Mouse (Mus musculus): ENCODE measurements around the gene Serpina1f. TPM values are rescaled to one million over a fixed set of nuclear protein-coding genes. Genes with fewer than 3 reads are reported as not detected.
"Not testable (repeated sequence)": the region's sequence is repeated elsewhere in the genome, so short reads cannot be mapped to it uniquely, and the experiment has no call there.

The Serpina1f gene
- polyA plus RNA-seq, 1 experiment from 2014 or later, result not detected

- Histone ChIP-seq H3K4me3 (ENCODE audit: low read depth, low read length) (no peak overlapping the region), H3K4me1 (ENCODE audit: control insufficient read depth, insufficient read depth, low read length) (no peaks in the 10 kb centered on the region), H3K36me3 (ENCODE audit: control insufficient read depth, insufficient read depth, low read length) (no peaks in the 10 kb centered on the region), H3K27me3 (replicated peaks; ENCODE audit: control insufficient read depth, insufficient read depth, low read length) (no peaks in the 10 kb centered on the region), H3K27ac (ENCODE audit: low read depth, low read length) (no peak overlapping the region), H3K9me3 (replicated peaks; ENCODE audit: control insufficient read depth, low read length) (no peaks in the 10 kb centered on the region), H3K4me2 (ENCODE audit: low read length) (no peak overlapping the region), H3K9ac (ENCODE audit: low read length) (no peak overlapping the region)
- DNase-seq (ENCODE audit: low spot score), result no peak
- 70% methylated on average over 3 of the region's 3 CpGs for WGBS
- ATAC-seq, result no peak
Measured at GRCm38 (mm10) chr12:103688221-103688814, 7.0 kb downstream of the Serpina1f start.

- WGBS, result 92% methylated on average over 7 of the region's 7 CpGs
Measured at GRCm38 (mm10) chr12:103687021-103687420, 8.3 kb downstream of the Serpina1f start.

DNA sequence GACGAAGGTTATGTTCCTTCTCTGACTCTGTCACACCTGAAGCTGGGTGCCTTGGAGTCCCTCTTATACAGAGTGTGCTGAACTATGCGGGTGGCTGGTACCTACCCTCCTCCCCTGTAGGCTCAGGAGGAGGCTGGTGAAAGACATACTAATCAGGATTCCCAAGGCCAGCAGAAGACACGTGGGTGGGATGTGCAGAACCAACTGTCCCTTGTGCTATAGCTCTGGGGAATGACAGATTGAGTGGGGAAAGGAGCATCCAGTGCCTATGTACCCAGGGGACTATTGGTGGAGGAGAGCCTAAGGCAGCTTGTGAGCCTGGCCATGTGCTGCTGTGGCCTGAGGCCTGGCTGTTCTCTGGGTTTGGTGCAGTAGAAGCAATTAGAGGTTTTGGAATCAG, 9.3 kb downstream of the Serpina1f start:
- Histone ChIP-seq H3K4me1 (ENCODE audit: control insufficient read depth, insufficient read depth, low read length) (no peaks in the 10 kb centered on the region), H3K4me2 (ENCODE audit: low read length) (no peak overlapping the region), H3K9me3 (replicated peaks; ENCODE audit: control insufficient read depth, low read length) (no peaks in the 10 kb centered on the region), H3K4me3 (ENCODE audit: low read depth, low read length) (no peak overlapping the region), H3K27me3 (replicated peaks; ENCODE audit: control insufficient read depth, insufficient read depth, low read length) (no peaks in the 10 kb centered on the region), H3K36me3 (ENCODE audit: control insufficient read depth, insufficient read depth, low read length) (no peaks in the 10 kb centered on the region), H3K27ac (ENCODE audit: low read depth, low read length) (no peak overlapping the region), H3K9ac (ENCODE audit: low read length) (no peak overlapping the region)
- ATAC-seq, result no peak
- no peak for DNase-seq (ENCODE audit: low spot score)
- 81% methylated on average over 3 of the region's 3 CpGs for WGBS

More at GRCm38 (mm10) chr12:103687021-103687420, 8.3 kb downstream of the Serpina1f start:
- no peak overlapping the region for H3K4me2 ChIP-seq (ENCODE audit: low read length)
- no peaks in the 10 kb centered on the region for H3K27me3 ChIP-seq (replicated peaks; ENCODE audit: control insufficient read depth, insufficient read depth, low read length)
- H3K27ac ChIP-seq (ENCODE audit: low read depth, low read length), result no peak overlapping the region
- no peak for ATAC-seq
- DNase-seq (ENCODE audit: low spot score), result no peak
- H3K36me3 ChIP-seq (ENCODE audit: control insufficient read depth, insufficient read depth, low read length), result no peaks in the 10 kb centered on the region
- no peaks in the 10 kb centered on the region for H3K4me1 ChIP-seq (ENCODE audit: control insufficient read depth, insufficient read depth, low read length)
- H3K9me3 ChIP-seq (replicated peaks; ENCODE audit: control insufficient read depth, low read length), result no peaks in the 10 kb centered on the region
- H3K9ac ChIP-seq (ENCODE audit: low read length), result no peak overlapping the region
- H3K4me3 ChIP-seq (ENCODE audit: low read depth, low read length), result no peak overlapping the region

GRCm38 (mm10) chr12:103685386-103685785, 9.9 kb downstream of the Serpina1f start:
- DNase-seq (ENCODE audit: low spot score) (no peak), ATAC-seq (no peak)
- Histone ChIP-seq H3K9ac (ENCODE audit: low read length) (no peak overlapping the region), H3K36me3 (ENCODE audit: control insufficient read depth, insufficient read depth, low read length) (no peaks in the 10 kb centered on the region), H3K27ac (ENCODE audit: low read depth, low read length) (no peak overlapping the region), H3K4me2 (ENCODE audit: low read length) (no peak overlapping the region), H3K4me1 (ENCODE audit: control insufficient read depth, insufficient read depth, low read length) (no peaks in the 10 kb centered on the region), H3K9me3 (replicated peaks; ENCODE audit: control insufficient read depth, low read length) (no peaks in the 10 kb centered on the region), H3K4me3 (ENCODE audit: low read depth, low read length) (no peak overlapping the region), H3K27me3 (replicated peaks; ENCODE audit: control insufficient read depth, insufficient read depth, low read length) (no peaks in the 10 kb centered on the region)
- 81% methylated on average over 3 of the region's 3 CpGs for whole genome bisulfite sequencing

DNA sequence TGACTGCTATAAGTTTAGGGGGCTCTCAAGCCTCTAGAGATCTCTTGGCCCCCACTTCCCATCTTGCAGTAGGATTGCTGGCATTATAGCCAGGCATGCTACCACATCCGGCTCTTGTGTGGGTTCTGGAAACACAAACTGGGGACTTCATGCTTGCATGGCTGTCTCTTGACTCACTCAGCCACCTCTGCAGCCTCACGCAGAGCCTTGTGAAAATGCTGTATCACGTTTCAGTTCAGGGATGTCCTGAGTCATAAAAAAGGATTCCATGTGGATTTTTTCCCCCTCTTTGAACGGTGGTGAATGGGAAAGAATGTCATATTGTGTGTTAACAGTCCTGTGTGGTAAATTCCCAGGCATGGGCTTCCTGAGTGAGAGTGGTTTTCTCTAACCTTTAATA, 11.6 kb downstream of the Serpina1f start:
- Histone ChIP-seq H3K9me3 (replicated peaks; ENCODE audit: control insufficient read depth, low read length) (no peaks in the 10 kb centered on the region), H3K36me3 (ENCODE audit: control insufficient read depth, insufficient read depth, low read length) (no peaks in the 10 kb centered on the region), H3K27ac (ENCODE audit: low read depth, low read length) (no peak overlapping the region), H3K9ac (ENCODE audit: low read length) (no peak overlapping the region), H3K27me3 (replicated peaks; ENCODE audit: control insufficient read depth, insufficient read depth, low read length) (no peaks in the 10 kb centered on the region), H3K4me2 (ENCODE audit: low read length) (no peak overlapping the region), H3K4me3 (ENCODE audit: low read depth, low read length) (no peak overlapping the region), H3K4me1 (ENCODE audit: control insufficient read depth, insufficient read depth, low read length) (no peaks in the 10 kb centered on the region)
- WGBS, result 71% methylated on average over 4 of the region's 4 CpGs
- DNase-seq (ENCODE audit: low spot score) (no peak), ATAC-seq (no peak)

GRCm38 (mm10) chr12:103681739-103682138, 13.6 kb downstream of the Serpina1f start:
- Histone ChIP-seq H3K27me3 (replicated peaks; ENCODE audit: control insufficient read depth, insufficient read depth, low read length) (no peaks in the 10 kb centered on the region), H3K4me1 (ENCODE audit: control insufficient read depth, insufficient read depth, low read length) (no peaks in the 10 kb centered on the region), H3K9me3 (replicated peaks; ENCODE audit: control insufficient read depth, low read length) (no peaks in the 10 kb centered on the region), H3K9ac (ENCODE audit: low read length) (no peak overlapping the region), H3K27ac (ENCODE audit: low read depth, low read length) (no peak overlapping the region), H3K4me3 (ENCODE audit: low read depth, low read length) (no peak overlapping the region), H3K36me3 (ENCODE audit: control insufficient read depth, insufficient read depth, low read length) (no peaks in the 10 kb centered on the region), H3K4me2 (ENCODE audit: low read length) (no peak overlapping the region)
- ATAC-seq, result no peak
- WGBS, result 81% methylated on average over 2 of the region's 2 CpGs
- no peak for DNase-seq (ENCODE audit: low spot score)

GRCm38 (mm10) chr12:103681169-103681568, 14.2 kb downstream of the Serpina1f start:
- H3K9ac ChIP-seq (ENCODE audit: low read length), result no peak overlapping the region
- H3K4me1 ChIP-seq (ENCODE audit: control insufficient read depth, insufficient read depth, low read length), result no peaks in the 10 kb centered on the region
- H3K27ac ChIP-seq (ENCODE audit: low read depth, low read length), result no peak overlapping the region
- H3K4me2 ChIP-seq (ENCODE audit: low read length), result no peak overlapping the region
- WGBS, result 75% methylated on average over 2 of the region's 2 CpGs
- no peaks in the 10 kb centered on the region for H3K27me3 ChIP-seq (replicated peaks; ENCODE audit: control insufficient read depth, insufficient read depth, low read length)
- H3K9me3 ChIP-seq (replicated peaks; ENCODE audit: control insufficient read depth, low read length), result no peaks in the 10 kb centered on the region
- DNase-seq (ENCODE audit: low spot score) (no peak), ATAC-seq (no peak)
- no peak overlapping the region for H3K4me3 ChIP-seq (ENCODE audit: low read depth, low read length)
- H3K36me3 ChIP-seq (ENCODE audit: control insufficient read depth, insufficient read depth, low read length), result no peaks in the 10 kb centered on the region

DNA sequence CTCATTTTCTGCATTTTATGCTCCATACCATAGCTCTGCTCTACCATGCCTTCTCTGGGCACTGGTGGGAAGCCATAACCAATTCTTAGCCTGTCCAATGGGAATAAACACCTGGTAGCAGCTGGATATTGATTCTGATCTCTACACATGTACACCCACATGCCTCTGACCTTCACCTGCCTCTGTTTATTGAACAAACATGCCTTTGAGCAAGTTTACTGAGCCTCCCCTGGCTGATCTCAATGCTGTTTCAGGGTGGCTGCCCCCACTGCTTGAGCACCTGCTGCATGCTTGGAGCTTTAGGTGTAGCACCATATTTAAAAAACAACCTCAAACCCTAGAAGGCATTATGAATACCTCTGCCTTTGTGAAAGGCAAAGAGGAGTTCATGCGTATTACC, 15.5 kb downstream of the Serpina1f start:
- not testable (repeated sequence) for H3K4me1 ChIP-seq (ENCODE audit: control insufficient read depth, insufficient read depth, low read length); H3K4me2 ChIP-seq (ENCODE audit: low read length); H3K4me3 ChIP-seq (ENCODE audit: low read depth, low read length); H3K9ac ChIP-seq (ENCODE audit: low read length); H3K27me3 ChIP-seq (replicated peaks; ENCODE audit: control insufficient read depth, insufficient read depth, low read length); H3K9me3 ChIP-seq (replicated peaks; ENCODE audit: control insufficient read depth, low read length); DNase-seq (ENCODE audit: low spot score); ATAC-seq; H3K36me3 ChIP-seq (ENCODE audit: control insufficient read depth, insufficient read depth, low read length); H3K27ac ChIP-seq (ENCODE audit: low read depth, low read length)
- 97% methylated on average over 1 of the region's 1 CpGs for WGBS

DNA sequence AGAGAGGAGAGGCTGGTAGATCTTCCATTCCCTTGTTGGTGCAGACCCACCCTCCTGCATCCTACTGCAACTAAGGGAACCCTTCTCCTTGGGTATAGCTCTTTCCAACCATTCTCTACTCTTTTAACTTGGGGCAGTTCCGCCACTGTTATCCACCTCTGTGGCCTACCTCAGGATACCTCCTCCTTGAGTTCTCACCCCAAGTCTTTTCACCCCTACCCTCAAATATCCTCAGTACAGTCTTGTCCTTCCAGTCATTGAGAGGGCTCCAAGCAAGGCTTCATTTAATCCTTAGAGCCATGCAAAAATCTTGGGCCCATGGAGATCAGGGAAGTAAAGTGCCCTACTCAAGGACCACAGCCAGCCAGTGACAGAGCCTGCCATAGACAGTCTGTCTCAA, 19.3 kb downstream of the Serpina1f start, which contains the start of gene Serpina16:
TSS of gene Serpina16 (minus strand) at position 101 of the 400 bp plus-strand sequence.
- Histone ChIP-seq H3K36me3 (ENCODE audit: control insufficient read depth, insufficient read depth, low read length) (no peaks in the 10 kb centered on the region), H3K4me2 (ENCODE audit: low read length) (no peak within 1 kb of the TSS), H3K9me3 (replicated peaks; ENCODE audit: control insufficient read depth, low read length) (no peaks in the 10 kb centered on the region), H3K27me3 (replicated peaks; ENCODE audit: control insufficient read depth, insufficient read depth, low read length) (no peaks in the 10 kb centered on the region), H3K4me3 (ENCODE audit: low read depth, low read length) (no peak within 1 kb of the TSS), H3K9ac (ENCODE audit: low read length) (no peak within 1 kb of the TSS), H3K4me1 (ENCODE audit: control insufficient read depth, insufficient read depth, low read length) (no peaks in the 10 kb centered on the region), H3K27ac (ENCODE audit: low read depth, low read length) (no peak within 1 kb of the TSS)
- DNase-seq (ENCODE audit: low spot score) (no peak), ATAC-seq (no peak)
- 84% methylated on average over 1 of the region's 1 CpGs for WGBS

Measured in forebrain, embryonic 14.5 days (tissue).